Mouse (Mus musculus): ENCODE results near the gene Rab29. TPM values are rescaled to one million over a fixed set of nuclear protein-coding genes. Genes with fewer than 3 reads are reported as not detected.
A peak's percentile ranks its signal among the peaks of the same experiment; 100 is the strongest.

The Rab29 gene
- polyA plus RNA-seq, 1 experiment from 2014 or later: 13.2 TPM

- no peaks in the 10 kb centered on the region for H3K27me3 ChIP-seq (replicated peaks)
- no peak overlapping the region for H3K27ac ChIP-seq (ENCODE audit: poor library complexity, severe bottlenecking)
- no peaks in the 10 kb centered on the region for H3K9me3 ChIP-seq (replicated peaks)
- peak overlapping the region; percentile 57; the same call in 1 of the 2 replicates for H3K9ac ChIP-seq
- 45% methylated on average over 5 of the region's 5 CpGs for WGBS
- peaks cover 33% of the 10 kb centered on the region for H3K36me3 ChIP-seq
- peaks cover 33% of the 10 kb centered on the region for H3K4me1 ChIP-seq (replicated peaks)
- no peak for ATAC-seq (ENCODE audit: insufficient number of reproducible peaks, low FRiP score)
- peak overlapping the region; percentile 93 for H3K4me2 ChIP-seq
- peak overlapping the region; percentile 82 for H3K4me3 ChIP-seq
Measured at GRCm38 (mm10) chr1:131829279-131829678, 37.7 kb upstream of the Rab29 start.

- H3K4me2 ChIP-seq: no peak overlapping the region
- no peak for ATAC-seq (ENCODE audit: insufficient number of reproducible peaks, low FRiP score)
Measured at GRCm38 (mm10) chr1:131830561-131830960, 36.5 kb upstream of the Rab29 start.

GRCm38 (mm10) chr1:131830971-131831641, 35.9 kb upstream of the Rab29 start:
- WGBS: 76% methylated on average over 8 of the region's 8 CpGs
- ATAC-seq (ENCODE audit: insufficient number of reproducible peaks, low FRiP score): no peak
- Histone ChIP-seq H3K9me3 (replicated peaks) (no peaks in the 10 kb centered on the region), H3K4me1 (replicated peaks) (peaks cover 33% of the 10 kb centered on the region), H3K4me2 (no peak overlapping the region), H3K27ac (ENCODE audit: poor library complexity, severe bottlenecking) (no peak overlapping the region), H3K9ac (no peak overlapping the region), H3K36me3 (peaks cover 44% of the 10 kb centered on the region), H3K4me3 (no peak overlapping the region), H3K27me3 (replicated peaks) (no peaks in the 10 kb centered on the region)

More at GRCm38 (mm10) chr1:131830561-131830960, 36.5 kb upstream of the Rab29 start:
- no peak overlapping the region for H3K9ac ChIP-seq
- 83% methylated on average over 15 of the region's 15 CpGs for WGBS
- no peak overlapping the region for H3K4me3 ChIP-seq
- H3K27ac ChIP-seq (ENCODE audit: poor library complexity, severe bottlenecking): no peak overlapping the region
- peaks cover 33% of the 10 kb centered on the region for H3K4me1 ChIP-seq (replicated peaks)
- H3K36me3 ChIP-seq: peaks cover 38% of the 10 kb centered on the region
- H3K27me3 ChIP-seq (replicated peaks): no peaks in the 10 kb centered on the region
- H3K9me3 ChIP-seq (replicated peaks): no peaks in the 10 kb centered on the region

- H3K4me3 ChIP-seq: no peak overlapping the region
- no peak overlapping the region for H3K27ac ChIP-seq (ENCODE audit: poor library complexity, severe bottlenecking)
- H3K4me1 ChIP-seq (replicated peaks): 0 out of 2 replicates have a peak, but pooled peaks cover 18% of the 10 kb centered on the region
- peaks cover 58% of the 10 kb centered on the region for H3K36me3 ChIP-seq
- H3K4me2 ChIP-seq: no peak overlapping the region
- no peaks in the 10 kb centered on the region for H3K9me3 ChIP-seq (replicated peaks)
- no peak overlapping the region for H3K9ac ChIP-seq
- H3K27me3 ChIP-seq (replicated peaks): no peaks in the 10 kb centered on the region
- no peak for ATAC-seq (ENCODE audit: insufficient number of reproducible peaks, low FRiP score)
- 74% methylated on average over 3 of the region's 3 CpGs for WGBS
Measured at GRCm38 (mm10) chr1:131837035-131837434, 30.0 kb upstream of the Rab29 start.

- Histone ChIP-seq H3K9ac (no peak overlapping the region), H3K4me1 (replicated peaks) (0 out of 2 replicates have a peak, but pooled peaks cover 8% of the 10 kb centered on the region), H3K36me3 (peaks cover 65% of the 10 kb centered on the region), H3K27me3 (replicated peaks) (no peaks in the 10 kb centered on the region), H3K9me3 (replicated peaks) (no peaks in the 10 kb centered on the region), H3K4me2 (no peak overlapping the region), H3K4me3 (no peak overlapping the region), H3K27ac (ENCODE audit: poor library complexity, severe bottlenecking) (no peak overlapping the region)
- no peak for ATAC-seq (ENCODE audit: insufficient number of reproducible peaks, low FRiP score)
- 63% methylated on average over 5 of the region's 5 CpGs for WGBS
Measured at GRCm38 (mm10) chr1:131838542-131838941, 28.5 kb upstream of the Rab29 start.

- no peak overlapping the region for H3K27ac ChIP-seq (ENCODE audit: poor library complexity, severe bottlenecking)
- 0 out of 2 replicates have a peak, but pooled peaks cover 3% of the 10 kb centered on the region for H3K4me1 ChIP-seq (replicated peaks)
- H3K4me3 ChIP-seq: no peak overlapping the region
- H3K27me3 ChIP-seq (replicated peaks): no peaks in the 10 kb centered on the region
- 36% methylated on average over 2 of the region's 2 CpGs for WGBS
- H3K36me3 ChIP-seq: peaks cover 66% of the 10 kb centered on the region
- no peak overlapping the region for H3K9ac ChIP-seq
- no peak overlapping the region for H3K4me2 ChIP-seq
- ATAC-seq (ENCODE audit: insufficient number of reproducible peaks, low FRiP score): no peak
- no peaks in the 10 kb centered on the region for H3K9me3 ChIP-seq (replicated peaks)
Measured at GRCm38 (mm10) chr1:131839279-131839678, 27.7 kb upstream of the Rab29 start.

- H3K36me3 ChIP-seq: peaks cover 81% of the 10 kb centered on the region
Measured at GRCm38 (mm10) chr1:131842221-131842620, 24.8 kb upstream of the Rab29 start.

GRCm38 (mm10) chr1:131843758-131844157, 23.3 kb upstream of the Rab29 start:
- Histone ChIP-seq H3K4me3 (no peak overlapping the region), H3K9ac (no peak overlapping the region), H3K4me2 (no peak overlapping the region), H3K27me3 (replicated peaks) (no peaks in the 10 kb centered on the region), H3K4me1 (replicated peaks) (0 out of 2 replicates have a peak, but pooled peaks cover 3% of the 10 kb centered on the region), H3K36me3 (peaks cover 88% of the 10 kb centered on the region), H3K9me3 (replicated peaks) (no peaks in the 10 kb centered on the region), H3K27ac (ENCODE audit: poor library complexity, severe bottlenecking) (no peak overlapping the region)
- WGBS: 91% methylated on average over 10 of the region's 10 CpGs
- ATAC-seq (ENCODE audit: insufficient number of reproducible peaks, low FRiP score): no peak

More at GRCm38 (mm10) chr1:131842221-131842620, 24.8 kb upstream of the Rab29 start:
- 74% methylated on average over 4 of the region's 4 CpGs for WGBS
- Histone ChIP-seq H3K4me2 (no peak overlapping the region), H3K27ac (ENCODE audit: poor library complexity, severe bottlenecking) (no peak overlapping the region), H3K9me3 (replicated peaks) (no peaks in the 10 kb centered on the region), H3K27me3 (replicated peaks) (no peaks in the 10 kb centered on the region), H3K9ac (0 out of 2 replicates have a peak overlapping the region, but pooled peaks have one; percentile 13), H3K4me3 (no peak overlapping the region), H3K4me1 (replicated peaks) (0 out of 2 replicates have a peak, but pooled peaks cover 3% of the 10 kb centered on the region)
- no peak for ATAC-seq (ENCODE audit: insufficient number of reproducible peaks, low FRiP score)

- Histone ChIP-seq H3K27ac (ENCODE audit: poor library complexity, severe bottlenecking) (no peak overlapping the region), H3K36me3 (peaks cover 77% of the 10 kb centered on the region), H3K9ac (no peak overlapping the region), H3K9me3 (replicated peaks) (no peaks in the 10 kb centered on the region), H3K4me2 (no peak overlapping the region), H3K27me3 (replicated peaks) (no peaks in the 10 kb centered on the region), H3K4me3 (no peak overlapping the region), H3K4me1 (replicated peaks) (0 out of 2 replicates have a peak, but pooled peaks cover 3% of the 10 kb centered on the region)
- ATAC-seq (ENCODE audit: insufficient number of reproducible peaks, low FRiP score): no peak
- WGBS: 79% methylated on average over 8 of the region's 8 CpGs
Measured at GRCm38 (mm10) chr1:131844883-131845282, 22.1 kb upstream of the Rab29 start.

GRCm38 (mm10) chr1:131846255-131846654, 20.8 kb upstream of the Rab29 start:
- WGBS: 65% methylated on average over 5 of the region's 5 CpGs
- H3K27ac ChIP-seq (ENCODE audit: poor library complexity, severe bottlenecking): no peak overlapping the region
- peaks cover 63% of the 10 kb centered on the region for H3K36me3 ChIP-seq

GRCm38 (mm10) chr1:131861811-131862210, 5.2 kb upstream of the Rab29 start:
- Histone ChIP-seq H3K4me1 (replicated peaks) (no peaks in the 10 kb centered on the region), H3K36me3 (no peaks in the 10 kb centered on the region), H3K9ac (no peak overlapping the region), H3K27ac (ENCODE audit: poor library complexity, severe bottlenecking) (no peak overlapping the region), H3K9me3 (replicated peaks) (no peaks in the 10 kb centered on the region), H3K4me2 (no peak overlapping the region), H3K27me3 (replicated peaks) (no peaks in the 10 kb centered on the region), H3K4me3 (no peak overlapping the region)
- ATAC-seq (ENCODE audit: insufficient number of reproducible peaks, low FRiP score): no peak
- WGBS: 57% methylated on average over 4 of the region's 4 CpGs

More at GRCm38 (mm10) chr1:131846255-131846654, 20.8 kb upstream of the Rab29 start:
- H3K4me2 ChIP-seq: no peak overlapping the region
- no peak overlapping the region for H3K4me3 ChIP-seq
- no peaks in the 10 kb centered on the region for H3K27me3 ChIP-seq (replicated peaks)
- ATAC-seq (ENCODE audit: insufficient number of reproducible peaks, low FRiP score): no peak
- H3K4me1 ChIP-seq (replicated peaks): 0 out of 2 replicates have a peak, but pooled peaks cover 3% of the 10 kb centered on the region
- no peaks in the 10 kb centered on the region for H3K9me3 ChIP-seq (replicated peaks)
- no peak overlapping the region for H3K9ac ChIP-seq

Data from heart, embryonic 12.5 days (tissue).